Mouse (Mus musculus): Measurements from ENCODE around the gene Kcnk18. TPM values are rescaled to one million over a fixed set of nuclear protein-coding genes. Genes with fewer than 3 reads are reported as not detected.

Gene Kcnk18
- total RNA-seq, 2 experiments from 2014 or later = not detected

GRCm38 (mm10) chr19:59273190-59273589, 54.2 kb downstream of the Kcnk18 start:
- intact Hi-C loops (cut with DNase I) = no loop called here
- DNase-seq = no peak

- intact Hi-C loops (cut with DNase I) = no loop called here
- DNase-seq = no peak
Measured at GRCm38 (mm10) chr19:59276354-59276753, 57.3 kb downstream of the Kcnk18 start.

GRCm38 (mm10) chr19:59280841-59281240, 61.8 kb downstream of the Kcnk18 start:
- DNase-seq = no peak
- intact Hi-C loops (cut with DNase I) = no loop called here

- intact Hi-C loops (cut with DNase I) = no loop called here
- no peak for DNase-seq
Measured at GRCm38 (mm10) chr19:59282001-59282400, 63.0 kb downstream of the Kcnk18 start.

Other genes starting within 250 kb of the Kcnk18 start
- 1 to 10 TPM; 2.1 to 2.3 TPM for gene Shtn1, start 143.1 kb upstream of the Kcnk18 start, total RNA-seq (2021)
- not detected for gene Vax1, start 49.2 kb upstream of the Kcnk18 start, total RNA-seq (2021)
- gene Slc18a2, start 41.7 kb downstream of the Kcnk18 start, total RNA-seq (2021) = under 1 TPM; 0.62 to 0.94 TPM
- 100 to 1,000 TPM; 231 to 254 TPM for gene Rps12-ps3, start 103.1 kb downstream of the Kcnk18 start, total RNA-seq (2021)
- gene Pdzd8, start 126.6 kb downstream of the Kcnk18 start, total RNA-seq (2021) = 10 to 100 TPM; 24.7 to 27.2 TPM
- gene Emx2, start 239.2 kb downstream of the Kcnk18 start, total RNA-seq (2021) = not detected